Mouse (Mus musculus) ovary, postnatal 36 days (tissue): Measurements from ENCODE around the gene Trak2.
"Not testable (repeated sequence)": the region's sequence is repeated elsewhere in the genome, so short reads cannot be mapped to it uniquely, and the experiment has no call there.

ENCODE experiments used
- DNase-seq: peaks from one replicate; pipeline ENCODE4 v3.0.0; 2022; ENCODE audit warnings: low spot score, mixed read lengths

Trak2 gene

GRCm38 (mm10) chr1:58953686-58954434, 19.4 kb downstream of the Trak2 start:
- no peak for DNase-seq

GRCm38 (mm10) chr1:58952997-58953396, 20.2 kb downstream of the Trak2 start:
- DNase-seq = no peak

- no peak for DNase-seq
These were observed 20.7 kb downstream of the Trak2 start for GRCm38 (mm10) chr1:58952526-58952925.

DNA sequence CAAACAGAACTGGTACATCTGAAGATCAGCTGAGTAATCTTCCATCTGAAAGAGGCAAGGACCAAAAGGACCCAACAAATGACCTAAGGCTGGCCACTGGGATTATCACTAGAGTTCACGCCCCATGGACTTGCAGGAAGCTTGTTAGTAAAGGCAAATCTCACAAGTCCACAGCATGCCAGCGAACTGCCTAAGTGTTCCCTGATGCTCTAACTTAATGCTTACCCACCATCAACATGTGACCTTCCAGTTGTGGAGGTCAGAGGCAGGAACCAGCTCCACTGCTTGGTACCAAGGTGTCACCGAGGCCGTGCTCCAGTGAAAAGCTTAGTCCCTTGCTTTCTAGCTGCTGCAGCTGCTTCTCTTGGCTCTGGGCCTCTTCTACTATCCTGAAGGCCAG, 21.4 kb downstream of the Trak2 start:
- no peak for DNase-seq

DNA sequence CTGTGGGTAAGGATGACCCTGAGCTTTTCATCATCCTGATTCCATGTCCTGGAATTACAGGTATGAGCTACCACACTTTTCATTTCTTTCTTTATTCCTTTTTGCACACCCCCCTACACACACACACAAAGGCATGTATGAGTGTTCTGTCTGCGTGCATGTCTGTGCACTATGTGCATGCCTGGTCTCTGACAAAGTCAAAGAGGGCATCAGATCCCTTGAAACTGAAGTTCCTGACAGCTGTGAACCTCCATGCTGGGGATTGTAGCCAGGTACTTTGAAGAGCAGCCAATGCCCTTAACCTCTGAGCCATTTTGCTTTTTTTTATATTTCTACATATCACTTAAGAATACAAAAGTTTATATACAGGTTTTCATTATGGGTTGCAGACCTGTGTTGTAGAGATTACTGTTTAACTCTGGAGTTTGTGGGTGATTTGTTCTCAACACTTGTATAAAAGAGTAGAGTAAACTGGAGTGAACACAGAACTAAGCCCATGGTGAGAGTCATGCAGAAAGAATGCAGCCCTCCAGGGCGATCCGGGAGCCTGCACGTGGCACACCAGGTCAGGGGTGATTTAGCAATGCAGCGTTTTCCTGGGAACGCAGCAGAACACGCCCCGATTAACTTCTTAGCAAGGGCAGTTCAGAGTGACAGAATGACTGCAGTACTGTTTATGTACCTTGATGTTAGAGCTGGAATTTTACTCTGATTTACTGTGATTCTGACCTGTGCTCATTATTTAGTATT, 22.2 kb downstream of the Trak2 start:
- DNase-seq = peak; percentile 32

GRCm38 (mm10) chr1:58949561-58950106, 23.6 kb downstream of the Trak2 start:
- no peak for DNase-seq

DNA sequence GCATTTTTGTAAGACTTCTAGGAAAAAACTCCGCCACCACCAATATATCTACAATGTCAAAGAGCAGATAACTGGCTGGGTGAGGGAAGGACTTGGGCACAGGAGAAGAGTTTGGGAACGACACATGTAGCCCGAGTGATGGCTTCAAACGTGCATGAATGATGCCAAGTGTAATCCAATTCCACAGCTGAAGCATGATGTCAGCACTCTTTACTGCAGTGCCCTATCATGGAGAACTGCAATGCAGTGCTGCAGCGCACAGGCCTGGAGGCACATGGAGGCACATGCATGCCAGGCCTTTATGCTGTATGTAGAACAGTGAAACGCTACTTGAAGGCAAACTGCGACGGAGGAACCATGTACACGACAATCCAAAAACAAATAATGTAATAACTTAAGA, 26.5 kb downstream of the Trak2 start:
- no peak for DNase-seq

DNA sequence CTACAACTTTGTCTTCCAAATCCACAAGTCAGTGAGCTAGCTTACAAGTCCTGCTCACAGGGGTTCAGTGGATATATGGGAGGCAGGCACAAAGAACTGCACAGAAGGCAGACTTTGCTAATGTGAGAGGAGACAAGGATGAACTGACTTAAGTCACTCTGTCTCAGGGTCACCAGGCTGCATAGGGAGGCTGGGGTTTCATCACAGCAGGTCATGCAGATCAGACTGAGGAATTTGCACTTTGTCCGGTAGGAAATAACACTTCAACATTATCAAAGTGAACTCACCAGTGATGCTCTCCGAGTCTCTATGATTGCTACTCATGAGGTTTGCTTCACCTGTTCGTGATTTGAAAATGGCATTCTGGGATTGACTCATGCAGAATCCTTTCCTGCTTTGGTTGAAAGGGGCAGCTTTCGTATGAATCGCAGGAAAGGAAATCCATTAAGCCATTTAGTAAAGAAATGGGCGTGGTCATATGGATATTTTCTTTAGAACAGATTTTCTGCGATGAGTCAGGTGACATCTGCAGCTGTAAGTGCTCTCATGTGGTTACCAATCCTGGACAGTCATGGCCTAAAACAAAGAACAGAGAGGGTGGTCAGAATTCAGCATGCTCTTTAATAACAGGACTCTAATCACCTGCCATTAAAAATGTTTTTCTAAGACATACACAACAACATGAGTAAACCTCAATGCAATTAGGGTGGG, 27.1 kb downstream of the Trak2 start:
- DNase-seq = no peak

GRCm38 (mm10) chr1:58945523-58945922, 27.7 kb downstream of the Trak2 start:
- DNase-seq = no peak

DNA sequence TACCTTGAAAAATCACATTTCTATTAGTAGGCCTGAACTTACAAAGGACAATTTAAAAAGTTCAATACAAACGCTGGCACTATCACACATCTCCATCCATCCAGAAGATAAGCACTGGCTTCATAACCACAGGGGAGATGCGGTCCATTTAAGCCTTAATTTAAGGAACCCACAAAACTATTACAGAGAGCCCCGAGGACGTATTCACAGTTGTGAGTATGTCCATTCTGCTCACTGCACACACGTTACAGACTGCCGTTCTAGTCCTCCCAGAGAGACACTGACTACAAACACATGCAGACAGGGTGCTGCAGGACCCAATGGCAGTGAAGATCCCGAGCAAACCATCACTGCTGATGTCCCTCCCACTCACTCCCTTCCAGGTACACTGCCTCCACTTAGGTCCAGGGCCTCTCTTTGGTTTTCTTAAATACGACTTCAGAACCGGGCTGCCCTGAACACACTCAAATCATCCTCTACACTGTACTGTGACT, 35.6 kb downstream of the Trak2 start:
- DNase-seq = no peak

GRCm38 (mm10) chr1:58936746-58937605, 36.3 kb downstream of the Trak2 start:
- no peak for DNase-seq

DNA sequence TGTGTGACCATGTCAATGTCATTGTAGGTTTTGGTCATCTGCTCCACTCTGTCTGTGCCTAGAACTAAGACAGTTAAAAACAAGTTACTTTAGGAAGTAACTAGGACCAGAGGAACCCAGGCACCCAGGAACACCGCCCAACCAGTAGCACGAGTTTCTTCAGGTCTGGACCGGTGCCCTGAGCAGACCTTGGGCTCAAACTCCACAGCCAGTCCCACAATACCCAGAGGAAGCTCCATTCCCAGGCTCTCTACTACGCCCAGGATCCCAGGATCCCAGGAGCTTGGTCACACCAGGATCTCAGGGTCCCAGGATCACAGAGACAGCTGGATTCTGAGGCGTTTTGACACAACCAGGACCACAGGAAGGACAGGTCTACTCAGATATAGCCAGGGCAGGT, 46.6 kb downstream of the Trak2 start:
- DNase-seq = no peak

- no peak for DNase-seq
These were observed 55.7 kb downstream of the Trak2 start for GRCm38 (mm10) chr1:58917566-58917965.

DNA sequence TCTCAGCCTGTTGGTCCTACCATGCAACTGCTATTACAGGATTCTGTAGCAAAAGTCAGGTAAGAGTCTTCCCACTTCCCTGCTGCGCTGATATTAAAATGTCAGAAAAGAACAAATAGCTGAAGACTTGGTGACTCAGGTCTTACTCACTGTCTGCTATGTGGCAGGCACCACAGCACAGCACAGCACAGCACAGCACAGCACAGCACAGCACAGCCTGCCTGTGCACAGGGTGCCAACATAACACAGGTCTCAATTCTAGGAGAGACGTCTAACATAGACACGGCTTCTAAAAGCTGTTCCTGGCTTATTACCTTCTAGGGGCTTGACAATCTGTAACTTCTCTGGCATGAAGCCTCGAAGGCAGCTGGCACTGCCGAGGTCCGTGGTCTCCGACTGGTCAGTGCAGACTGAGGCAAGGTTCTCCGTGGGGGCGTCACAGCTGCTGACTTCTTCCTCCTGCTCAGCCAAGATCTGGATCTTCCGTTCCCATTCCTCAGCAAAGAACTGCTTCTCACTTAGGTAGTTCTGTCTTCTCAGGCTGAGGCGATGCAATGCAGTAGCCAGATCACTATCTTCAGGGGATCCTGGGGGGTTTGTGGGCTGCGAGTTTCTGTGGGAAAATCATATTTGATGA, 63.5 kb downstream of the Trak2 start:
- DNase-seq = no peak

DNA sequence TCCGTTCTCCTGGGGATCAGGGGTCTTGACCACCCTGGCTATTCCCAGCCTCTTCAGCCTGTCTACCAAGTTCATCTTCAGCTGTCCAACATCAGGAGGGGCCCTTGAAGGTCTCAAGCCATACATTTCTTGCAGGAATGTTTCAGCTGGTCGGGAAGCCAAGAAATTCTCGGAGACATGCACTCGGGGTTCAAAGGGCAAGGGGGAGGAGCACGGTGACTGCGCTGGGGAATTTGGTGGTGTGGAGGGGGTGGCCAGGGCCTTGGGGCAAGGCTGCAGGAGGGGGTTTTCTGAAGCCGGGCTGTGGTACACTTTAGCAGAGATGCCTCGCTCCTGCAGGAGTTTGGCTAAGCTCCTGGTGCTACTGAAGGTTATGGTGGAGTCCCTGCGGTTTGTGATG, 69.5 kb downstream of the Trak2 start:
- DNase-seq = no peak

GRCm38 (mm10) chr1:58897561-58897960, 75.7 kb downstream of the Trak2 start:
- not testable (repeated sequence) for DNase-seq

GRCm38 (mm10) chr1:58892386-58892785, 80.8 kb downstream of the Trak2 start:
- DNase-seq = not testable (repeated sequence)

GRCm38 (mm10) chr1:58891481-58892170, 81.6 kb downstream of the Trak2 start:
- DNase-seq = not testable (repeated sequence)

GRCm38 (mm10) chr1:58890697-58891290, 82.4 kb downstream of the Trak2 start:
- DNase-seq = not testable (repeated sequence)
